Mouse (Mus musculus): ENCODE measurements at regions not wholly inside any gene's neighbourhood (a gene's known extent, or its start where the extent isn't known, plus 50 kb on each side); places are given as distances from the start of the nearest gene placed in this dataset.
"Not testable (repeated sequence)": the region's sequence is repeated elsewhere in the genome, so short reads cannot be mapped to it uniquely, and the experiment has no call there.

DNA sequence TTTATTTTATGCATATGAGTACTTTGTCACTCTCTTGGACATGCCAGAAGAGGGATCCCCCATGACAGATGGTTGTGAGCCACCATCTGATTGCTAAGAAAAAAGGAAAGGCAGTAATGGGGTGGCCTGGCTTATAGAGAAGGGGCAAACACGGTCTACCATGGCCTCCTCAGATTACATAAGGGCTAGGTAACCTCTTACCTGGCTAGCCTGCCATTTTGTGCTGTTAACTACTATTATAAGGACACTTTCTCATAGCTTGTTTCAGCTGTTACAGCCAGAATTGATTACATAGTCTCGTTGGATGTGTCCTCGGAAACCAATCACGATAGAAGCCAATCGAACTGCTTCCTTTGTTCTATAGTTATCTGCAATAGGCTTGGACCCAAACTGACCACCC lies 60.9 kb upstream of the Gm14496 start:
- no peak for DNase-seq (ENCODE audit: low read depth, low spot score)

DNA sequence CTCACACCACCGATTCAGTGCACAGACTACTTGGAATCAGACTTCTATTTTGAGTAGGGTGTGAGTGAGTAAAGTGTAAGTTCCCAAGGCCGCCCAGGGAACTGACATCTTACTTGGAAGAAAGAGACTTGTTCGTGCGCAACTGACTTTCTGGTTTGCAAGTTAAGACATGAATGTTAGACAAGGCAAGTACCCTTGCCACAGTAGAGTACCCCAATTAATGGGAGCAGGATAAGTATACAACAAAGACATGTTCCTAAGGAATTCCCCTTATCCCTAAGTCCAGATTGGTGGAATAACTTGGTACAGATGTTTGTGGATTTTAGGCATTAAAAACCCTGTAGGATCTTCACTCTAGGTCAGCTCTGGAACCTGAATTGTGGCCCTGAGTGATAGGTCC lies 60.4 kb upstream of the Gm14496 start:
- not testable (repeated sequence) for DNase-seq (ENCODE audit: low read depth, low spot score)

DNA sequence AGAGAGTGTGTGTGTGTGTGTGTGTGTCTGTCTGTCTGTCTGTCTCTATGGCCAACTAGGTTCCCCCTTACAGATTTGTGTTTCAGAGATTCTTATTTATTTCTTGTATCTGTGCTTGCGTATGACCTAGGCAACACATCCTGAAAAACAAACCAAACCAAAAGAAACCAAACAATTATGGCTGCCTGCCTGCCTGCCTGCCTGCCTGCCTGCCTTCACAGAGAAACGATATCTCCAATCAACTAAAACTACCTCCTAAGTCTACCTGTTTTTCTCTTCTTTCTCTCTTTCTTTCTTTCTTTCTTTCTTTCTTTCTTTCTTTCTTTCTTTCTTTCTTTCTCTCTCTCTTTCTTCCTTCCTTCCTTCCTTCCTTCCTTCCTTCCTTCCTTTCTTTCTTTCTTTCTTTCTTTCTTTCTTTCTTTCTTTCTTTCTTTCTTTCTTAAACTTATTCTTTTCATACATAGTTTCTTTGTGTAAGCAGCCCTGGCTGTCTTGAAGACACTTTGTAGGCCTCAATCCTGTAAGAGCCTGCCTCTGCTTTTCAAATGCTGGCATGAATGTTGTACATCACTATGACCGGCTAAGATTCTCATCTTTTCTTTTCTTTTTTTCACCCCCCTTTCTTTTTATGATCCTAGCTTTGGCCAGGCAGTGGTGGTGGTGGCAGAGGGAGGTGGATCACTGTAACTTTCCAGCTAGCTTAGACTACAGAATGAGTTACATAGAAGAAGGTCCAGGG lies 59.7 kb upstream of the Gm14496 start:
- peak; percentile 49 for DNase-seq (ENCODE audit: low read depth, low spot score)

DNA sequence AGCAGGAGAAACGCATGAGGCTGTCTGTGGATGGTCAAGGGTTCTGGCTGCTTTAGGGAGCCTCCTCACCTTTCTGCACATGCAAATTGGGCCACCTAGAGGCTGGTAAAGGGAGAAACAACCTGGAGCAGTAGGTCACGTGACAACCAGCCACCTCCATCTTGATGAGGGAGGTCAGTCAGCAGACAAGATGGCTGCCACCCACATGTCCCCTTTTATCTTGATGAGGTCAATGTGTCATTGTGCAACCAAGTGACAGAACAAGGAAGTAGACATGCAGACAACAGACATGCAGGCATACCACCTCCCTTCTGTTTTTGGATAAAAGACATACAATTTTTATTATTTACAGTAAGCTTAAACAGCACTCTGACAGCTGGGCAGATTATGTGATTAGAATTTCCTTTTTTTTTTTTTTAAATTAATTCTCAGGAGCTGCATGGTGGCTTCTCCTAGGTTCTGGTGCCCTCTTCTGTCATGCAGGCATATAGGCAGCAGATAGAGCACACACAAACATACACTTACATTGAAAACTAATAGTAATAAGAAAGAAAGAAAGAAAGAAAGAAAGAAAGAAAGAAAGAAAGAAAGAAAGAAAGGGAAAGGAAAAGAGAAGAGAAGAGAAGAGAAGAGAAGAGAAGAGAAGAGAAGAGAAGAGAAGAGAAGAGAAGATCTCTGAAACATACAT lies 58.9 kb upstream of the Gm14496 start:
- DNase-seq (ENCODE audit: low read depth, low spot score): peak; percentile 18
